Mouse (Mus musculus) forebrain, embryonic 10.5 days (tissue): ENCODE measurements around the gene Lrrc8d. TPM values are rescaled to one million over a fixed set of nuclear protein-coding genes. Genes with fewer than 3 reads are reported as not detected.
A peak's percentile ranks its signal among the peaks of the same experiment; 100 is the strongest.

Experiments
- DNase-seq: peaks from one replicate; pipeline ENCODE4 v3.0.0-alpha.2; 2017; ENCODE audit warnings: low spot score; ENCODE audit errors: extremely low spot score
- H3K27ac ChIP-seq: fragments of 300-500 bp; sonication (generic); 2 replicates; pipeline ENCODE4 v1.5.1; 2016; ENCODE audit warnings: mild to moderate bottlenecking
- H3K27me3 ChIP-seq: fragments of 300-500 bp; sonication (generic); 2 replicates; pipeline ENCODE4 v1.6.1; 2016; ENCODE audit warnings: mild to moderate bottlenecking; ENCODE audit not compliant: poor library complexity, severe bottlenecking
- H3K36me3 ChIP-seq: fragments of 300-500 bp; sonication (generic); replicated peaks from 2 replicates; pipeline ENCODE4 v1.6.1; 2016; ENCODE audit warnings: mild to moderate bottlenecking, moderate library complexity
- H3K4me1 ChIP-seq: fragments of 300-500 bp; sonication (generic); 2 replicates; pipeline ENCODE4 v1.6.1; 2016
- H3K4me3 ChIP-seq: fragments of 300-500 bp; sonication (generic); 2 replicates; pipeline ENCODE4 v1.5.1; 2016; ENCODE audit warnings: mild to moderate bottlenecking, moderate library complexity
- H3K9me3 ChIP-seq: fragments of 300-500 bp; sonication (generic); 2 replicates; pipeline ENCODE4 v1.6.1; 2016; ENCODE audit warnings: mild to moderate bottlenecking, moderate library complexity
- WGBS: fragments of 180-500 bp; shearing (Covaris S2); methylation state at CpG from one replicate; pipeline ENCODE4 v1.1.7; 2016; 5-methylcytosine and 5-hydroxymethylcytosine counted together
- polyA plus RNA-seq: library from polyadenylated mRNA; unstranded; fragments of >200 nt; fragmentation: Nextera tagmentation; extraction: Ambion mirVana; gene quantifications from 2 replicates; pipeline ENCODE4 v1.2.1, GENCODE M21; 2016

The Lrrc8d gene
- polyA plus RNA-seq, 1 experiment from 2014 or later = 20.1 TPM

GRCm38 (mm10) chr5:105708276-105708675, 8.5 kb downstream of the Lrrc8d start:
- peaks cover 60% of the 10 kb centered on the region for H3K36me3 ChIP-seq
- H3K9me3 ChIP-seq = 0 out of 2 replicates have a peak, but pooled peaks cover 1% of the 10 kb centered on the region
- no peak overlapping the region for H3K27ac ChIP-seq
- peaks cover 15% of the 10 kb centered on the region for H3K4me1 ChIP-seq
- DNase-seq = no peak
- no peaks in the 10 kb centered on the region for H3K27me3 ChIP-seq
- 84% methylated on average over 5 of the region's 5 CpGs for WGBS
- H3K4me3 ChIP-seq = no peak overlapping the region

DNA sequence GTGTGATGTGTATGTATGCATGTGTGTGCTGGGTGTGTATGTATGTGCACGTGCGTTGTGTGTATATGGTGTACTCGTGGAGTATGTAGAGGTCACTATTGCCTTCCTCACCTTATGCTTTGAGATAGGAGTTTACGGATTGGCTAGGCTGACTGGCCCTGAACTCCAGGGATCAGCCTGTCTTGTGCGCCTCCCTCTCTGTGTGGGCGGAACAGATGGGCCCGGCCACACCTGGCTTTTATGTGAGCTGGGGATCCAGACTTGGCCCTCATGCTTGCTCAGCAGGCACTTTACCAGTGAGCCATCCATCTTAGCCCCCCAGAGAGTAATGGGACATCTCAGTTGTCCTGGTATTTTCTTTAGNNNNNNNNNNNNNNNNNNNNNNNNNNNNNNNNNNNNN, 10.7 kb downstream of the Lrrc8d start:
- Histone ChIP-seq H3K4me3 (no peak overlapping the region), H3K9me3 (no peaks in the 10 kb centered on the region), H3K27me3 (no peaks in the 10 kb centered on the region), H3K4me1 (peaks cover 7% of the 10 kb centered on the region), H3K36me3 (peaks cover 47% of the 10 kb centered on the region), H3K27ac (no peak overlapping the region)
- WGBS = 94% methylated on average over 7 of the region's 7 CpGs
- DNase-seq = no peak

- Histone ChIP-seq H3K36me3 (peaks cover 41% of the 10 kb centered on the region), H3K9me3 (no peaks in the 10 kb centered on the region), H3K27me3 (no peaks in the 10 kb centered on the region), H3K4me3 (no peak overlapping the region), H3K4me1 (peaks cover 27% of the 10 kb centered on the region), H3K27ac (no peak overlapping the region)
- DNase-seq = no peak
- WGBS = 88% methylated on average over 6 of the region's 6 CpGs
Observed at GRCm38 (mm10) chr5:105714446-105714845, 14.7 kb downstream of the Lrrc8d start.

GRCm38 (mm10) chr5:105715095-105715494, 15.3 kb downstream of the Lrrc8d start:
- H3K4me1 ChIP-seq = peaks cover 27% of the 10 kb centered on the region
- no peaks in the 10 kb centered on the region for H3K27me3 ChIP-seq
- H3K4me3 ChIP-seq = no peak overlapping the region
- no peak for DNase-seq
- H3K27ac ChIP-seq = no peak overlapping the region
- H3K36me3 ChIP-seq = peaks cover 42% of the 10 kb centered on the region
- no peaks in the 10 kb centered on the region for H3K9me3 ChIP-seq
- 90% methylated on average over 8 of the region's 8 CpGs for WGBS

- peaks cover 48% of the 10 kb centered on the region for H3K36me3 ChIP-seq
- no peak for DNase-seq
- H3K4me3 ChIP-seq = no peak overlapping the region
- H3K27ac ChIP-seq = no peak overlapping the region
- WGBS = 74% methylated on average over 10 of the region's 10 CpGs
- peaks cover 27% of the 10 kb centered on the region for H3K4me1 ChIP-seq
- H3K27me3 ChIP-seq = no peaks in the 10 kb centered on the region
- no peaks in the 10 kb centered on the region for H3K9me3 ChIP-seq
Observed at GRCm38 (mm10) chr5:105715531-105716124, 15.9 kb downstream of the Lrrc8d start.

- Histone ChIP-seq H3K4me1 (peaks cover 27% of the 10 kb centered on the region), H3K4me3 (no peak overlapping the region), H3K36me3 (peaks cover 57% of the 10 kb centered on the region), H3K27me3 (no peaks in the 10 kb centered on the region), H3K9me3 (no peaks in the 10 kb centered on the region), H3K27ac (0 out of 2 replicates have a peak overlapping the region, but pooled peaks have one; percentile 21)
- DNase-seq = no peak
- 85% methylated on average over 7 of the region's 7 CpGs for WGBS
Observed at GRCm38 (mm10) chr5:105717294-105717693, 17.5 kb downstream of the Lrrc8d start.

GRCm38 (mm10) chr5:105718138-105718670, 18.4 kb downstream of the Lrrc8d start:
- Histone ChIP-seq H3K4me3 (no peak overlapping the region), H3K27me3 (no peaks in the 10 kb centered on the region), H3K27ac (no peak overlapping the region), H3K4me1 (peaks cover 27% of the 10 kb centered on the region), H3K36me3 (peaks cover 63% of the 10 kb centered on the region), H3K9me3 (no peaks in the 10 kb centered on the region)
- WGBS = 88% methylated on average over 11 of the region's 11 CpGs
- DNase-seq = no peak

GRCm38 (mm10) chr5:105721267-105721666, 21.5 kb downstream of the Lrrc8d start:
- Histone ChIP-seq H3K36me3 (peaks cover 58% of the 10 kb centered on the region), H3K9me3 (no peaks in the 10 kb centered on the region), H3K27ac (no peak overlapping the region), H3K27me3 (no peaks in the 10 kb centered on the region), H3K4me3 (no peak overlapping the region), H3K4me1 (peaks cover 14% of the 10 kb centered on the region)
- DNase-seq = no peak
- WGBS = 92% methylated on average over 4 of the region's 4 CpGs

GRCm38 (mm10) chr5:105722807-105723206, 23.0 kb downstream of the Lrrc8d start:
- H3K36me3 ChIP-seq = peaks cover 46% of the 10 kb centered on the region
- no peaks in the 10 kb centered on the region for H3K27me3 ChIP-seq
- no peak overlapping the region for H3K27ac ChIP-seq
- no peak for DNase-seq
- H3K9me3 ChIP-seq = no peaks in the 10 kb centered on the region
- no peak overlapping the region for H3K4me3 ChIP-seq
- WGBS = 92% methylated on average over 11 of the region's 11 CpGs
- no peaks in the 10 kb centered on the region for H3K4me1 ChIP-seq

DNA sequence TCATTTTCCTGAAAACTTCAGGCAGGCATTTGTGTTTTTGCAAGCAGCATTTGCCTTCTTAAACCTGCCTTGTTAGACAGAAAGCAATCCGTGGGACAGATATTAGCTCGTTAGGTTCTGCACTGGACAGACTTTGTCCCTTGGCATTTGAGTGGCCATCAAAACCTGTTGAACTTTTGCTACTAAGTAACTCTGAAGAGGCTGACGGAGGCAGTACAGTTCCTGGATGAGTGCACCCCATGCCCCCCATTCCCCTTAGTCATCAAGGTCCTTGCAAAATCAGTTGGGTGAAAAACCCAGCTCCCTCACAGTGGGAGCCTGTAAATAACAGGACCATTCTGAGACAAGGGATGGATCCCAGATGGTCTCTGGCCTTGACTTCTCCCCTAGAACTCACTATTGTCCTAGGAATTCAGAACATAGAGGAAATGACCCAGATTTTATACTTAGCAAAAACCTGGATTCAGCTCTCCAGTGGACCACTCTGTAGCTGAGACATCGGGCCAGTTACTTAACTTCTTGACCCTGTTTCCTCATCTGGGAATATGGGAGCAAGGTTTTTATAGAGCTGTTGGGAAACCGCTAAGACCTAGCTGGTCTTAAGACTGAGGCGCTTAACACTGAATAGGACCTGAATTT, 30.5 kb downstream of the Lrrc8d start:
- no peak overlapping the region for H3K27ac ChIP-seq
- peaks cover 29% of the 10 kb centered on the region for H3K4me1 ChIP-seq
- 89% methylated on average over 6 of the region's 6 CpGs for WGBS

DNA sequence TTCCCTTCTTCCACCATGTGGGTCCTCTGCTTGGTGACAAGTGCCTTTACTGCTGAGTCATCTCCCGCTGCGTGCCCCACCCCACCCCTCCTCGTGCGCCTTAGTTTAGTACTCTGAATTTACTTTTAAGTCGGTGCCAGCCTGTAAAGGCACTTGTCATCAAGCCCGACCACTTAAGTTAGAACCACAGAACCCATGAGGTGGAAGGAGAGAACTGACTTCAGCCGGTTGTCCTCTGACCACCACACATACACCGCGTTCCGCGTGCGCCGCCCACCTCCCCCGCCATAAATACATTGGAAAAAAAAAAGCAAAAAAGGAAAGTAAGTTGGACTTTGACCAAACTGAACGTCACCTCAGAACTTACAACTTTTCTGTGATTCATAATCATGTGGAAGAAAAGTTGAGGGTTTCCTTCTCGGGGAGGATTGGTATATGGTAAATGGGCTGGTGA, 31.4 kb downstream of the Lrrc8d start:
- Histone ChIP-seq H3K4me3 (peak overlapping the region; percentile 59), H3K36me3 (peaks cover 50% of the 10 kb centered on the region), H3K9me3 (no peaks in the 10 kb centered on the region), H3K27me3 (peaks cover 14% of the 10 kb centered on the region), H3K4me1 (peaks cover 29% of the 10 kb centered on the region), H3K27ac (peak overlapping the region; percentile 76; the same call in 1 of the 2 replicates)
- WGBS = 27% methylated on average over 16 of the region's 16 CpGs
- no peak for DNase-seq

More for the DNA sequence above, 30.5 kb downstream of the Lrrc8d start:
- H3K27me3 ChIP-seq = peaks cover 14% of the 10 kb centered on the region
- peaks cover 43% of the 10 kb centered on the region for H3K36me3 ChIP-seq
- no peak for DNase-seq
- H3K4me3 ChIP-seq = no peak overlapping the region
- H3K9me3 ChIP-seq = no peaks in the 10 kb centered on the region

DNA sequence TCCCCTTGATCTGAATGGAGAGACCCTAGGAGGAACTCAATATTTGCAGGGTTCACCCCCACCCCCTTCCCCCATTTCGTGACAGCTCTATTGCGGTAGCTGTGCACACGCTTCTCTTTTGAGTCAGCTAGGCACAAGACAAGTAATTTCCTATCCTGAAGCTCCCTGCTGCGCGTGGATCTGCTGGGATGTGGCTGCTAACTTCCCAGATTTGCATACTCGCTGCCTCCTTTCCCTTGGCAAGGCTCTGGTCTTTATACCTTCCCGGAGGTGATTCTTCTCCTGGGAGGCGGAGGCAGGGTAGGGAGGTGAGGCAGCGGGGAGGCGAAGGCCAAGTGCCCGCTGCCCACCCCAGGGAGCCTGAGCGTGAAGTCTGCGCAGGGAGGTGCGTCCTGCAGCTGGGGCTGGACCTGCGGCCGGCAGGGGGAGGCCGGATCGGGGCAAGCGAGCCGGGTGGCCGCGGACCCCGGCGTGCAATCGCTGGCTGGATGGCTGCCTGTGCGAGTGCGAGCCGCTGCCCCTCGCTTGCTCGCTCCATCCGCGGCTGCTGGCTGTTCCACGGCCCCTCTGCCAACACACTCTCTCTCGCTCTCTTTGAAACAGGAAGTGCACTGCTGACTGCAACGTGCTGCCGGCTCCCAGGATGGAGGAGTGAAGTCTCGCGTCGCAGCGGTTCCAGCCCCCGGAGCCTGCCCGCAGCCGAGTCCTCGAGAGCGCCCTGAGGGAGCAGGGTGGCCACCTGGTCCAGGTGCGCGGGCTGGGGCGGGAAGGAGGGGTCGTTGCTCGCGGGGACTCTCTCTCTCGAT, 32.1 kb downstream of the Lrrc8d start:
- H3K27me3 ChIP-seq = peaks cover 14% of the 10 kb centered on the region
- peak overlapping the region; percentile 59 for H3K4me3 ChIP-seq
- H3K4me1 ChIP-seq = peaks cover 29% of the 10 kb centered on the region
- H3K9me3 ChIP-seq = no peaks in the 10 kb centered on the region
- peak overlapping the region; percentile 76 for H3K27ac ChIP-seq
- peak; percentile 54 for DNase-seq
- WGBS = 4% methylated on average over 52 of the region's 52 CpGs
- peaks cover 52% of the 10 kb centered on the region for H3K36me3 ChIP-seq
